Mouse (Mus musculus) testis, adult 2 months (tissue): ENCODE results near the gene Ccn6. TPM values are rescaled to one million over a fixed set of nuclear protein-coding genes. Genes with fewer than 3 reads are reported as not detected.

Experiments
- H3K27ac ChIP-seq: fragments of 200-500 bp; 2 replicates; pipeline ENCODE4 v1.5.1; 2012; ENCODE audit warnings: low read depth, low read length; ENCODE audit not compliant: control insufficient read depth, insufficient read depth
- H3K27me3 ChIP-seq: fragments of 200-500 bp; 2 replicates; pipeline ENCODE4 v1.6.1; 2012; ENCODE audit warnings: mild to moderate bottlenecking, low read length, moderate library complexity; ENCODE audit not compliant: control insufficient read depth, insufficient read depth
- H3K36me3 ChIP-seq: fragments of 200-500 bp; 2 replicates; pipeline ENCODE4 v1.6.1; 2012; ENCODE audit warnings: mild to moderate bottlenecking, low read length; ENCODE audit not compliant: control insufficient read depth, insufficient read depth
- H3K4me1 ChIP-seq: fragments of 200-500 bp; 2 replicates; pipeline ENCODE4 v1.6.1; 2012; ENCODE audit warnings: low read length; ENCODE audit not compliant: control insufficient read depth, insufficient read depth
- H3K4me3 ChIP-seq: fragments of 200-500 bp; 2 replicates; pipeline ENCODE4 v1.5.1; 2012; ENCODE audit warnings: low read depth, mild to moderate bottlenecking, low read length, moderate library complexity, mixed read lengths; ENCODE audit not compliant: control insufficient read depth
- CTCF ChIP-seq: fragments of 200-500 bp; IDR thresholded peaks from 2 replicates; pipeline ENCODE4 v1.5.1; 2012; ENCODE audit warnings: low read depth, mild to moderate bottlenecking, inconsistent platforms, low read length, moderate library complexity; ENCODE audit not compliant: control insufficient read depth, insufficient read depth, insufficient replicate concordance
- POLR2A ChIP-seq: fragments of 200-500 bp; IDR thresholded peaks from 2 replicates; pipeline ENCODE4 v1.6.1; 2012; ENCODE audit warnings: low read depth, mild to moderate bottlenecking, inconsistent platforms, low read length, moderate library complexity; ENCODE audit not compliant: control insufficient read depth
- polyA plus RNA-seq: library from polyadenylated mRNA; depleted of rRNA; stranded (reverse); fragments of >200 nt; gene quantifications from 2 replicates; pipeline ENCODE4 v1.2.3, GENCODE M21; 2012

Ccn6 gene
- polyA plus RNA-seq, 1 experiment = not detected

GRCm38 (mm10) chr10:39133462-39134310 is 29.9 kb downstream of the Ccn6 start, which contains the start of the genes Fam229b and Tube1:
Gene Fam229b (minus strand): TSS chr10:39133914.
Gene Tube1 (plus strand): TSS chr10:39133976.
- Histone ChIP-seq H3K27me3 (no peaks in the 10 kb centered on the region), H3K36me3 (no peaks in the 10 kb centered on the region; the same call in 1 of the 2 replicates), H3K27ac (peak within 1 kb of the TSS; percentile 96), H3K4me1 (peaks cover 2% of the 10 kb centered on the region; the same call in 1 of the 2 replicates), H3K4me3 (peak within 1 kb of the TSS; percentile 100)
- TF ChIP-seq POLR2A (peak; percentile 94), CTCF (no peak)

- Histone ChIP-seq H3K4me1 (no peaks in the 10 kb centered on the region), H3K4me3 (peak overlapping the region; percentile 64; the same call in 1 of the 2 replicates), H3K27me3 (no peaks in the 10 kb centered on the region), H3K36me3 (no peaks in the 10 kb centered on the region; the same call in 1 of the 2 replicates), H3K27ac (no peak overlapping the region)
- TF ChIP-seq POLR2A (no peak), CTCF (no peak)
These were observed 42.2 kb downstream of the Ccn6 start for GRCm38 (mm10) chr10:39121412-39121811.

GRCm38 (mm10) chr10:39109489-39109874 is 54.1 kb downstream of the Ccn6 start:
- no peak for TF ChIP-seq CTCF
- TF ChIP-seq POLR2A = no peak
- no peak overlapping the region for H3K27ac ChIP-seq

GRCm38 (mm10) chr10:39108837-39109488 is 54.6 kb downstream of the Ccn6 start:
- Histone ChIP-seq H3K36me3 (no peaks in the 10 kb centered on the region), H3K4me3 (no peak overlapping the region), H3K27ac (no peak overlapping the region), H3K27me3 (no peaks in the 10 kb centered on the region), H3K4me1 (no peaks in the 10 kb centered on the region; the same call in 1 of the 2 replicates)
- no peak for TF ChIP-seq POLR2A
- no peak for TF ChIP-seq CTCF

More at GRCm38 (mm10) chr10:39109489-39109874, 54.1 kb downstream of the Ccn6 start:
- H3K36me3 ChIP-seq = no peaks in the 10 kb centered on the region
- no peaks in the 10 kb centered on the region for H3K27me3 ChIP-seq
- H3K4me3 ChIP-seq = no peak overlapping the region
- no peaks in the 10 kb centered on the region; the same call in 1 of the 2 replicates for H3K4me1 ChIP-seq

GRCm38 (mm10) chr10:39106935-39107334 is 56.7 kb downstream of the Ccn6 start:
- no peaks in the 10 kb centered on the region for H3K27me3 ChIP-seq
- H3K4me1 ChIP-seq = no peaks in the 10 kb centered on the region
- no peak overlapping the region for H3K4me3 ChIP-seq
- no peaks in the 10 kb centered on the region for H3K36me3 ChIP-seq
- no peak for TF ChIP-seq POLR2A
- TF ChIP-seq CTCF = no peak
- H3K27ac ChIP-seq = no peak overlapping the region

GRCm38 (mm10) chr10:39106413-39106812 is 57.2 kb downstream of the Ccn6 start:
- no peak overlapping the region for H3K27ac ChIP-seq

More at GRCm38 (mm10) chr10:39106413-39106812, 57.2 kb downstream of the Ccn6 start:
- no peak for TF ChIP-seq CTCF
- no peak for TF ChIP-seq POLR2A
- Histone ChIP-seq H3K36me3 (no peaks in the 10 kb centered on the region), H3K4me1 (no peaks in the 10 kb centered on the region), H3K4me3 (no peak overlapping the region), H3K27me3 (no peaks in the 10 kb centered on the region)
